Mouse (Mus musculus) layer of hippocampus, postnatal 10 days (tissue): ENCODE measurements around the gene Nfkbiz. TPM values are rescaled to one million over a fixed set of nuclear protein-coding genes. Genes with fewer than 3 reads are reported as not detected.
A peak's percentile ranks its signal among the peaks of the same experiment; 100 is the strongest.

Source experiments
- DNase-seq, 2 experiments: peaks; one replicate each; pipeline ENCODE4 v3.0.0; 2021; ENCODE audit warnings: low spot score in 2 of 2
- total RNA-seq, 2 experiments: library from RNA; stranded (reverse); gene quantifications; 2 replicates each; pipeline ENCODE4 v1.2.3; 2021

Gene Nfkbiz
- total RNA-seq, 2 experiments from 2014 or later, result 4.4 to 4.5 TPM

GRCm38 (mm10) chr16:55807505-55807932, 31.2 kb downstream of the Nfkbiz start:
- peak; percentile 23 to 25 for DNase-seq

- DNase-seq, result no peak
These were observed 33.9 kb downstream of the Nfkbiz start for GRCm38 (mm10) chr16:55804799-55805198.

GRCm38 (mm10) chr16:55801629-55802028, 37.1 kb downstream of the Nfkbiz start:
- DNase-seq, result no peak

- no peak for DNase-seq
These were observed 39.9 kb downstream of the Nfkbiz start for GRCm38 (mm10) chr16:55798845-55799244.

GRCm38 (mm10) chr16:55790326-55790725, 48.4 kb downstream of the Nfkbiz start:
- no peak for DNase-seq

- no peak for DNase-seq
These were observed 49.4 kb downstream of the Nfkbiz start for GRCm38 (mm10) chr16:55789291-55789690.

DNA sequence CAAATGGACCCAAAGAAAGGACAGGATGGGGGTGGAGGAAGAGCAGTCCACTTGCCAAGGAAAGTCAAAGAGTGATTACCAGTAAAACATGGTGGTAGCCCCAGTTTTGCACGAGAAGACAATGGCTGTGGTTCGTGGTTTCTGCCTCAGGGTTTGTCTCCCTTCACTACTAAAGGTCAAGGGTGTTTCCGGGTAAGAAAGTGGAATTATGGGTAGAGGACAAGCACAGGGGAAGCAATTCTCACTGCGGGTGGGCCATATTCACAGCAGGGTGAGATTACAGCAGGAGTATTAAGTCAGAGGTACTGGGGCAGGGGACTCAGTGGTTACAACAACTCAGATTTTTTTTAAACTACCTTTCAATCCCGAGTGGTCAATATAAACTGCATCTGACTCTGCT, 50.0 kb downstream of the Nfkbiz start:
- no peak for DNase-seq

- DNase-seq, result no peak
These were observed 51.2 kb downstream of the Nfkbiz start for GRCm38 (mm10) chr16:55787385-55788072.

DNA sequence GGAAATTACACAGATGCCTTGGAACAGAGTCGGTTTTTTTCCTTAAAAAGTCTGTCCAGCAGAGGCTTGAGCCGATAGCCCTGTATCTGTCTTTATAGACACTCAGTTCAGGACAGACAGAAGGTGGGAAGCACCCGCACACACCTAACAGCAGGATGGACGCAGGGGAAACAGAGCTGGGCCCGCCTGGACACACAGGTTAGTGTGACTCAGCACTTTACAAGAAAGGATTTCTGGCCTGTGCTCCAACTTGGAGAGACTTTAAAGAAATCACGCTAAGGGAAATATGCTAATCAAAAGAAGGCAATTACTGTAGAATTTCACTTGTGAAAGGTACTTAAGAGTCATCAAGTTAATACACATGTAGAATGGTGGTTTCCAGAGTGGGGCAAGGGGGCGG, 54.3 kb downstream of the Nfkbiz start:
- no peak for DNase-seq

DNA sequence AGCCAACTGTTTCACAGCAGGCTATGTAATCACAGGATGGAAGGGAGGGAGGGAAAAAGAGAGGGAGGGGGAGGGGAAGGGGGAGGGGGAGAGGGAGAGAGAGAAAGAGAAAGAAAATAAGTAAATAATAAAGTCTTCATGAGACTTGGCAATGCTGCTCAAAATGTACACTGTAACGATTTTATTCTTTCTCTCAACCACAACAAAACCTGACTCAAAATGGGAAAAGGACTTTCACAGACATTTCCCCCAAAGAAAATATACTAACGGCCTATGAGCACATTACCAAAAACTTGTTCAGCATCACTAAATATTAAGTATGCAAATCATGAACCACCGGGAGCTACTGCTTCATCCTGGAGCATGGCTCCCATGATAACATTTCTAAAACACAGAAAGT, 54.8 kb downstream of the Nfkbiz start:
- DNase-seq, result no peak

DNA sequence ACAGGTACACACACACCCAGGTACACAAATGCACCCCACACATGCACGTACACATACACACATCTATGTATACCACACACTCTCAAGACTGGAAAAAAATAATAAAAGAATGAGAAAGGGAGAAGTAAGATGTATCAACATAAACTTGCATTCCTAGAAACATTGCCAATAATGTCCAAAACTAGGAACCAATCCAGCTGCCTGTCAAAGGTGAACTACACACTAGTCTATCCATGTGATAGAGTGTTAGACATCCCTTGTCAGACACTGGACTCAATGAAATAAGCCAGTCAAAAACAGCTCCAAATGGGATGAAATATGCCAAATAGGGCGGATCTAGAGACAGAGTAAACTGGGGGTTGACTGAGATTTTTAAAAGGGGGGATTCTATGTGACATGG, 55.8 kb downstream of the Nfkbiz start:
- no peak for DNase-seq

DNA sequence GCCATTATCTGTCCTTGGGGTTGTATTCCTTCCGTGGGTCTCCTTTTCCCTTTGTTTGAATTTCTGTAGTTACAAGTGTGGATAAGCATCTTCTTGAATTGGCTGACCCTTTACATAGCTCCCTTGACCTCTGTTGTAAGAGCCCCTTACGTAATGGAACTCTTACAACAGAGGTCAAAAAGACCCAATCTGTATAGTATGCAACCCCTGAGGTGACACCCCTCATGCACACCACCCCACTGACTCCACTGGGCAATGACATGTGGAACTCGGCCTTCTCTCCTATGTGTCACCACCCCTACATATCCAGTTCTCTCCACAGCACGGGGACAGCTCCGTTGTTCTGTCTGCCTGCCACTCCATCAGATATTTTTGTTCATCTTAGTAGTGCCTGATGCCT, 56.9 kb downstream of the Nfkbiz start:
- DNase-seq, result no peak

GRCm38 (mm10) chr16:55780958-55781558, 57.6 kb downstream of the Nfkbiz start:
- DNase-seq, result no peak

- DNase-seq, result no peak
These were observed 62.4 kb downstream of the Nfkbiz start for GRCm38 (mm10) chr16:55776329-55776728.

DNA sequence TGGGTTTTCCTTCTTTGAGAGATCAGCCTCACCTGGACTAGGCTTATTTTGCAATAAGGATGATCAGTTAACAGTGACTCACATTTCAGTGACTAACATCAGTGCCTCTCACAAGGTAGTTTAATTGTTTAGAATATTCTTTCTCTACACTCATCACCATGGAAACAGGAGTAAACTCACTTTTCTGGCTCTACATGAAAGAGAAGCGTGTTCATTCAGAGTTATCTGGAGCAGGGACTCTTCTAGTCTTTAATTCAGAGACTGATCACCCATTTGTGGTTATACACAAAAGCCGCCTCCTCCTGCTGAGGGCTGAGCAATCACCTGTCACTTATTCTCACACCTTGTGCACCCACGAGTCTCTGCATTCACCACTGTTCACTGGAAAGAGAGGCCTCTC, 68.5 kb downstream of the Nfkbiz start:
- DNase-seq, result no peak

Other genes starting within 250 kb of the Nfkbiz start
- 1 to 10 TPM; 7.9 to 8.3 TPM for gene Nxpe3, start 56.4 kb upstream of the Nfkbiz start, total RNA-seq
- gene Cep97, start 96.0 kb upstream of the Nfkbiz start, total RNA-seq, result 10 to 100 TPM in 1 of 2 experiments, 1 to 10 TPM in 1; 9.8 to 11.5 TPM
- 100 to 1,000 TPM; 450 to 460 TPM for gene Rpl24, start 127.4 kb upstream of the Nfkbiz start, total RNA-seq
- 10 to 100 TPM; 30.3 to 32.1 TPM for gene Zbtb11, start 135.0 kb upstream of the Nfkbiz start, total RNA-seq
- gene Pcnp, start 190.8 kb upstream of the Nfkbiz start, total RNA-seq, result 100 to 1,000 TPM; 122 to 132 TPM
- gene Trmt10c, start 198.9 kb upstream of the Nfkbiz start, total RNA-seq, result 10 to 100 TPM; 10.3 to 10.9 TPM
- 10 to 100 TPM; 49.3 to 53.4 TPM for gene Senp7, start 209.4 kb upstream of the Nfkbiz start, total RNA-seq